Mouse (Mus musculus) erythroblast, embryonic 14.5 days (primary cell): ENCODE data around the gene Pogz.

Experiments
- GATA1 ChIP-seq: IDR thresholded peaks from 2 replicates; pipeline ENCODE4 v1.6.1; 2012; ENCODE audit warnings: low read length, inconsistent platforms, mixed read lengths
- TAL1 ChIP-seq: IDR thresholded peaks from 3 replicates; pipeline ENCODE4 v1.6.1; 2012; ENCODE audit warnings: low read length, inconsistent platforms, mixed read lengths

- TF ChIP-seq TAL1 (no peak), GATA1 (no peak)
Measured at GRCm38 (mm10) chr3:94839101-94839500, 1.7 kb downstream of the Pogz start.
